Mouse (Mus musculus): ENCODE results near the gene Zfp87.
A peak's percentile ranks its signal among the peaks of the same experiment; 100 is the strongest.

The Zfp87 gene

GRCm38 (mm10) chr13:67525753-67526410, at the start of gene Zfp87, which contains the start of gene Gm26965:
Gene Zfp87, minus strand, starts transcription at chr13:67526177.
Gene Gm26965, minus strand, starts transcription at chr13:67526151.
- DNase-seq (ENCODE audit: low spot score in 2 of 2), result peak; percentile 87 to 93

GRCm38 (mm10) chr13:67572591-67573189, 46.7 kb upstream of the Zfp87 start:
- no peak for DNase-seq (ENCODE audit: low spot score in 2 of 2)

GRCm38 (mm10) chr13:67553730-67554129, 27.8 kb upstream of the Zfp87 start, which contains the start of gene Zfp748:
Gene Zfp748, minus strand, starts transcription at chr13:67553830.
- no peak for DNase-seq (ENCODE audit: low spot score in 2 of 2)

DNA sequence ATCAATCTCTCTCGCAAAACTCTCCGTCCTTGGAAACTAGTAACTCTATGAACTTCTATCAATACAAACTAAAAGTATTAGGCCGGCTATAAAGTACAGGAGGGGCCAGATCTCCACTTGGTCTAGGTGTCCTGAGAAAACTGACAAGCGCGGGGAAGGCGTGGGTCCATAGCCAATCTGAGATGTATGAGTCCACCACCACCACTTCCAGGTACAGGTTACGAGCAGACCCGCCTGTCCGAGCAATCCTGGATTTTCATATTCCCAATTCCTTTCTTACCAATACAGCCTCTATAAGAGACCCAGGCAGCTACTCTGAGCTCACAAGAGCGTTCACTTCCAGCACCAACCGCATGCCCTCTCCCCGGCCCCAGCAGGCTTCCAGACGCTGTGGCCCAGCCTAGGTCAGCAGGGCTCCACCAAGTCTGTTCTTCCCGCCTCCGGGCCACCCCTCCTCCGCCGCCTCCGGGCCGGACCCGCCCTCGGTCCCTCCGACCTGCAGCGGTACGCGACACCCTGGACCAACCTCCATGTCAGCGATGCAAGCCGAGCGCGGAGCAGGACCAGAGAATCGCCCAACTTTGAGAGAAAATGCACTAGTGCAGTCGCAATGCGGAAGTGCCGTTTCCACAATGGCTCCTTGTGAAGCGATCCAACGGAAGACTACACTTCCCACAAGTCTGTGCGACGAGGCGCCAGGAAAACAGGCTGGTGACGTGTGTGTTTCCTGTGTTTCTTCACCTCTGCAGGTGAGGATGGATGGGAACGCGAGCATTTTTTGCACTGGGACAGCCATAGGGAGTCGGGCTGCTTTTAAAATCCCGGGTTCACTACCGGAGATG, 26.7 kb upstream of the Zfp87 start:
- DNase-seq (ENCODE audit: low spot score in 2 of 2), result peak; percentile 76 to 92

- no peak for DNase-seq (ENCODE audit: low spot score in 2 of 2)
These were observed 20.0 kb upstream of the Zfp87 start for GRCm38 (mm10) chr13:67545941-67546340.

GRCm38 (mm10) chr13:67527049-67527730, 1.2 kb upstream of the Zfp87 start:
- no peak for DNase-seq (ENCODE audit: low spot score in 2 of 2)

GRCm38 (mm10) chr13:67500908-67501307, 25.1 kb downstream of the Zfp87 start:
- DNase-seq (ENCODE audit: low spot score in 2 of 2), result no peak

DNA sequence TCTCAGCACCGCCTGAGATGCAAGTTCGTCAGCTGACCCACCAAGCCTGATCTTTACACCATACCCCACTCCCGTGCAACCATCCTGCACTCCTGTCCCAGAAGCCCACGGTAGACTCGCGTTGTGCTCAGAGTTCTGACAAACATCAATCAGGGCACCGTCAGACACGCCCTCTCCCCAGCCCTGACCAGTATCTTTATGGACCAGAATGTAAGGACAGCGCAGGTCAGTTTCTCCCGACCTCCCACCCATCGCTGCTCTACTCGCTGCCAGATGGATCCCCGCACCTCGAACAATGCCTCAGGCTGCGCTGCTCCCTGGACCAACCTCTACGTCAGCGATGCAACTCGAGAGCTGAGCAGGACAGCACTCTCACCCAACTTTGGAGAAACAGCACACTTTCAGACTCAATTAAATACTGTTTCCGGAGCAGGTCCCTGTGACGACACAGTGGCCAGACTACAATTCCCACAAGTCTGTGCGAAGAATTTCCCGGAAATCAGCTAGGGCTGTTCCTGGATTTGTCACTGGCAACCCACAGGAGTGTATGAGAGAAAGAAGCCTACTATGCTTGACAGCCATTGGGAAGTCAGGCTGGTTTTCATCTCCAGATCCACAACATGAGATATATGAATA, 25.8 kb downstream of the Zfp87 start, which contains the start of gene Zfp58:
Gene Zfp58, minus strand, starts transcription at position 472 of the 636 bp plus-strand sequence.
- peak; percentile 76 to 92 for DNase-seq (ENCODE audit: low spot score in 2 of 2)

- no peak for DNase-seq (ENCODE audit: low spot score in 2 of 2)
These were observed 30.3 kb downstream of the Zfp87 start for GRCm38 (mm10) chr13:67495631-67496030.

DNA sequence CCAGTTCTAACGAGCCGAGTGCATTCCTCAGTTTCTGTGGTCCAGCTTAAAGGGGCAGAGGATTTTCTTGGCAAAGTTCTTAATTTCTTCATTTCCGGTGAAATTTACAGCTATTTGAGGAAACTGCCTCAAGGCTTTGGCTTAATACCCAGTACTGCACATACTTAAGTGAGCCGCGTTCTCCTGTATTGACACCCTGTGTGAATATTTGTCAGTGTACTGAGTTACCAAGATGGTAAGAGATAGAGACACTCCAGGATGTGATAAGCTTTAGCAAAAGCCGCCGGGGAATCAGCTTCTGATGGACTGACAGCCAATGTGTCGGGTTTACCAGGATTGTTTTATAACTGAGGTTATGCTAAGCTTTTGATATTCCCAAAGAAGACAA, 41.6 kb downstream of the Zfp87 start:
- no peak for DNase-seq (ENCODE audit: low spot score in 2 of 2)

GRCm38 (mm10) chr13:67483625-67484423, 42.2 kb downstream of the Zfp87 start, which contains the start of gene Zfp874b:
Gene Zfp874b, minus strand, starts transcription at chr13:67484258.
- DNase-seq (ENCODE audit: low spot score in 2 of 2), result peak; percentile 70 to 93

GRCm38 (mm10) chr13:67481528-67481927, 44.4 kb downstream of the Zfp87 start:
- no peak for DNase-seq (ENCODE audit: low spot score in 2 of 2)

DNA sequence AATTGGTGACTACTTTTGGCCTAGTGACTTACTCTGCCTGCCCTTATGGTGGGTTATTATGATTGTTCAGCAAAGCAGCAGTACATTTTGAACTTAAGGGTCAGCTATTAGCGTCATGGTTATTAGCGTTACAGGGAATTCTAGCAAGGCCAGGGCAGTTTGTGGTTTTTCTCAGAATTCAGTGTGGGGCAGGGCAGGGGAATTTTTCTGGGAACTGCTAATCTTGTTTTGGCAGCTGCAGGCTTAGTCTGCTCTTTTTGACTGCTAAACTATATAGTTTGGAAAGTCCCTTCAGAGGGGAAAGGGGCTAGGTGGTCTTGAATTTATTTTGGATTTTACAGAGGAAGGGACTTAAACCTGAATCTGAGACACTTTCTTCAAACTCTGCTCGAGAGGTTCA, 56.7 kb downstream of the Zfp87 start:
- DNase-seq (ENCODE audit: low spot score in 2 of 2), result no peak
